8 mouse cellular contexts compared by ENCODE assay signal in genomic region chr7:127448521-127449300, GRCm38 (mm10). TPM values are rescaled to one million over a fixed set of nuclear protein-coding genes. Genes with fewer than 3 reads are reported as not detected.
DNase-seq lines count a peak whose midpoint lies in the region; ATAC-seq and TF ChIP-seq lines count a peak whose summit lies in the region.

Zfp689 (minus strand) TSS chr7:127449158.

- no peaks in the 10 kb centered on the region for H3K27me3 ChIP-seq in embryonic facial prominence, embryonic 15.5 days
- no peaks in the 10 kb centered on the region for H3K27me3 ChIP-seq in limb, embryonic 14.5 days (ENCODE audit: control insufficient read depth, insufficient read depth, low read length)
- no peaks in the 10 kb centered on the region for H3K27me3 ChIP-seq in midbrain, postnatal 0 days (ENCODE audit: insufficient read depth, low read length)

- peak; percentile 51 for TF ChIP-seq POLR2A in bone marrow, adult 2 months (IDR thresholded peaks at IDR 0.05; ENCODE audit: borderline replicate concordance, control insufficient read depth, low read depth, low read length)
- TF ChIP-seq POLR2A in limb, embryonic 14.5 days (IDR thresholded peaks at IDR 0.05; ENCODE audit: borderline replicate concordance, extremely low read depth, insufficient read depth, insufficient read length): peak; percentile 22; the same call in 1 of the 2 replicates

- TF ChIP-seq CTCF in bone marrow, adult 2 months (IDR thresholded peaks at IDR 0.05; ENCODE audit: control insufficient read depth, insufficient read depth, low read length): 0 out of 2 replicates have a peak, but pooled peaks have one; percentile 0
- peak; percentile 32 for TF ChIP-seq CTCF in midbrain, postnatal 0 days (IDR thresholded peaks at IDR 0.05)

- under 1% methylated on average over 54 of the region's 54 CpGs for WGBS in bone marrow, adult 2 months
- under 1% methylated on average over 54 of the region's 54 CpGs for WGBS in embryonic facial prominence, embryonic 15.5 days
- under 1% methylated on average over 50 of the region's 54 CpGs for WGBS in limb, embryonic 14.5 days
- WGBS in midbrain, postnatal 0 days: under 1% methylated on average over 49 of the region's 54 CpGs

- no peaks in the 10 kb centered on the region for H3K9me3 ChIP-seq in embryonic facial prominence, embryonic 15.5 days (replicated peaks)
- no peaks in the 10 kb centered on the region for H3K9me3 ChIP-seq in limb, embryonic 14.5 days (ENCODE audit: control insufficient read depth, low read length)
- no peaks in the 10 kb centered on the region for H3K9me3 ChIP-seq in midbrain, postnatal 0 days (ENCODE audit: low read length)

- H3K4me3 ChIP-seq in bone marrow, adult 2 months (replicated peaks; ENCODE audit: control insufficient read depth, low read depth, low read length): peak within 1 kb of the TSS; percentile 99
- peak within 1 kb of the TSS; percentile 68 for H3K4me3 ChIP-seq in embryonic facial prominence, embryonic 15.5 days (replicated peaks)
- peak within 1 kb of the TSS; percentile 65 for H3K4me3 ChIP-seq in limb, embryonic 14.5 days (replicated peaks; ENCODE audit: low read length)
- peak within 1 kb of the TSS; percentile 95 for H3K4me3 ChIP-seq in midbrain, postnatal 0 days (ENCODE audit: low read depth, low read length)

- H3K4me1 ChIP-seq in bone marrow, adult 2 months (ENCODE audit: control insufficient read depth, insufficient read depth, low read length): no peaks in the 10 kb centered on the region; the same call in 1 of the 2 replicates
- H3K4me1 ChIP-seq in embryonic facial prominence, embryonic 15.5 days: peaks cover 26% of the 10 kb centered on the region
- peaks cover 18% of the 10 kb centered on the region; the same call in 1 of the 2 replicates for H3K4me1 ChIP-seq in limb, embryonic 14.5 days (ENCODE audit: control insufficient read depth, insufficient read depth, low read length)
- peaks cover 7% of the 10 kb centered on the region; the same call in 1 of the 2 replicates for H3K4me1 ChIP-seq in midbrain, postnatal 0 days (ENCODE audit: insufficient read depth, low read length)

- peak within 1 kb of the TSS; percentile 90 for H3K27ac ChIP-seq in bone marrow, adult 2 months (ENCODE audit: control insufficient read depth, insufficient read depth, low read depth, low read length, poor library complexity)
- H3K27ac ChIP-seq in embryonic facial prominence, embryonic 15.5 days (replicated peaks): peak within 1 kb of the TSS; percentile 91
- peak within 1 kb of the TSS; percentile 93 for H3K27ac ChIP-seq in limb, embryonic 14.5 days (replicated peaks; ENCODE audit: low read depth, low read length)
- peak within 1 kb of the TSS; percentile 95 for H3K27ac ChIP-seq in midbrain, postnatal 0 days (ENCODE audit: low read depth, low read length)

- peak within 1 kb of the TSS; percentile 63 for H3K4me2 ChIP-seq in embryonic facial prominence, embryonic 15.5 days (replicated peaks)
- peak within 1 kb of the TSS; percentile 64 for H3K4me2 ChIP-seq in limb, embryonic 14.5 days (replicated peaks; ENCODE audit: low read depth, low read length, severe bottlenecking)
- peak within 1 kb of the TSS; percentile 54 for H3K4me2 ChIP-seq in midbrain, postnatal 0 days (ENCODE audit: low read depth, low read length, poor library complexity, severe bottlenecking)

- peak; percentile 89 for ATAC-seq in embryonic facial prominence, embryonic 15.5 days (ENCODE audit: insufficient number of reproducible peaks, low FRiP score, low TSS enrichment, low read depth)
- ATAC-seq in limb, embryonic 14.5 days (ENCODE audit: low FRiP score, low read depth): peak; percentile 94
- ATAC-seq in midbrain, postnatal 0 days (ENCODE audit: low FRiP score): peak; percentile 93

- H3K36me3 ChIP-seq in embryonic facial prominence, embryonic 15.5 days: peaks cover 38% of the 10 kb centered on the region
- H3K36me3 ChIP-seq in limb, embryonic 14.5 days (ENCODE audit: control insufficient read depth, insufficient read depth, low read length): peaks cover 42% of the 10 kb centered on the region
- peaks cover 11% of the 10 kb centered on the region for H3K36me3 ChIP-seq in midbrain, postnatal 0 days (ENCODE audit: insufficient read depth, low read length)

- H3K9ac ChIP-seq in embryonic facial prominence, embryonic 15.5 days: peak within 1 kb of the TSS; percentile 77
- peak within 1 kb of the TSS; percentile 89 for H3K9ac ChIP-seq in limb, embryonic 14.5 days (ENCODE audit: low read depth, low read length, severe bottlenecking)
- peak within 1 kb of the TSS; percentile 93 for H3K9ac ChIP-seq in midbrain, postnatal 0 days (replicated peaks; ENCODE audit: low read length, poor library complexity, severe bottlenecking)

- DNase-seq in 416B (ENCODE audit: low read depth): peak; percentile 99
- peak; percentile 98 for DNase-seq in heart, adult 8-10 months (ENCODE audit: low spot score)
- DNase-seq in kidney, adult 9 months: peak; percentile 99
- peak; percentile 98 for DNase-seq in limb, embryonic 14.5 days (ENCODE audit: low spot score)
- DNase-seq in midbrain, postnatal 0 days (ENCODE audit: low spot score): peak; percentile 98
- peak; percentile 76 to 89 for DNase-seq in spleen, postnatal 14 days (ENCODE audit: low spot score in 2 of 2)

RNA-seq across cellular contexts. Expression of gene Zfp689, which starts in this region (rescaled TPM):
- polyA plus RNA-seq in bone marrow, adult 2 months (2011; ENCODE audit: insufficient read depth, insufficient read length, low replicate concordance, missing spikeins): 2.0 and 3.1 TPM in 2 replicates
- polyA plus RNA-seq in embryonic facial prominence, embryonic 15.5 days (2015; fragmentation: Nextera tagmentation; extraction: Ambion mirVana): 8.0 and 8.8 TPM in 2 replicates
- 1 to 10 TPM; 1.2 to 2.1 (median 1.4) TPM for total RNA-seq in heart, adult 8-10 months (2022)
- polyA plus RNA-seq in limb, embryonic 14.5 days (2012; rRNA removed): 10.2 and 14.7 TPM in 2 replicates
- polyA plus RNA-seq in limb, embryonic 14.5 days (2014; fragmentation: Nextera tagmentation; extraction: Ambion mirVana): 7.7 and 10.5 TPM in 2 replicates
- 7.7 and 11.0 TPM in 2 replicates for total RNA-seq in midbrain, postnatal 0 days (2014; rRNA removed)
- 7.3 and 8.0 TPM in 2 replicates for polyA plus RNA-seq in midbrain, postnatal 0 days (2015; fragmentation: Nextera tagmentation; extraction: Ambion mirVana)

Comparison
In these comparisons a context has a peak if more than half of its experiments do, and no peak if none do; other contexts are left out.
1. Peak in every context shown above with its lines: DNase-seq, ATAC-seq, H3K4me3 ChIP-seq and H3K27ac ChIP-seq.